In genomic region chr11:20858921-20859668, GRCm38 (mm10) we compare ENCODE assay signal across 8 mouse cellular contexts. TPM values are rescaled to one million over a fixed set of nuclear protein-coding genes. Genes with fewer than 3 reads are reported as not detected.
DNase-seq lines count a peak whose midpoint lies in the region; ATAC-seq lines count a peak whose summit lies in the region.

No protein-coding gene starts in this region.

- DNase-seq in adipocyte (ENCODE audit: low spot score): peak; percentile 99
- DNase-seq in cerebellum, postnatal 14 days: peak; percentile 78 to 80
- peak; percentile 61 to 67 for DNase-seq in frontal cortex, postnatal 25 days (ENCODE audit: low spot score in 2 of 2)
- DNase-seq in hindbrain, embryonic 11.5 days (ENCODE audit: low spot score): peak; percentile 20
- DNase-seq in layer of hippocampus, adult 9-10 months (ENCODE audit: low spot score): peak; percentile 44
- peak; percentile 92 for DNase-seq in lung, postnatal 25 days (ENCODE audit: low spot score)
- peak; percentile 74 for DNase-seq in right cerebral cortex, postnatal 4 days

- no peaks in the 10 kb centered on the region; the same call in 1 of the 2 replicates for H3K4me1 ChIP-seq in hindbrain, embryonic 11.5 days (replicated peaks; ENCODE audit: control insufficient read depth, insufficient read depth, low read length)

- no peak overlapping the region for H3K9ac ChIP-seq in hindbrain, embryonic 11.5 days (ENCODE audit: low read depth, low read length)

- WGBS in hindbrain, embryonic 11.5 days: 22% methylated on average over 9 of the region's 9 CpGs

- no peaks in the 10 kb centered on the region for H3K36me3 ChIP-seq in hindbrain, embryonic 11.5 days (ENCODE audit: control insufficient read depth, insufficient read depth, low read length)

- H3K27me3 ChIP-seq in hindbrain, embryonic 11.5 days (ENCODE audit: control insufficient read depth, insufficient read depth, low read length): no peaks in the 10 kb centered on the region

- H3K4me2 ChIP-seq in hindbrain, embryonic 11.5 days (replicated peaks; ENCODE audit: low read depth, low read length): no peak overlapping the region

- no peak overlapping the region for H3K27ac ChIP-seq in hindbrain, embryonic 11.5 days (ENCODE audit: low read depth, low read length)

- no peak overlapping the region for H3K4me3 ChIP-seq in hindbrain, embryonic 11.5 days (ENCODE audit: low read depth, low read length)

- no peaks in the 10 kb centered on the region for H3K9me3 ChIP-seq in hindbrain, embryonic 11.5 days (ENCODE audit: control insufficient read depth, low read length)

- peak; percentile 60 for ATAC-seq in hindbrain, embryonic 11.5 days (ENCODE audit: low FRiP score)
- ATAC-seq in CD4-positive, CD25-positive, alpha-beta regulatory T cell, adult 4 months: no peak

RNA-seq across cellular contexts. Expression of gene Lgalsl, which starts 28.2 kb away (rescaled TPM):
- 19.7 and 28.4 TPM in 2 replicates for polyA plus RNA-seq in hindbrain, embryonic 11.5 days (2014; fragmentation: Nextera tagmentation; extraction: Ambion mirVana)
- polyA plus RNA-seq in CD4-positive, CD25-positive, alpha-beta regulatory T cell, adult 4 months (2017; shearing (Covaris generic)): 1 to 10 TPM; 7.4 to 9.7 TPM

Comparison
In these comparisons a context has a peak if more than half of its experiments do, and no peak if none do; other contexts are left out.
1. DNase-seq: peak in every context shown above with its lines; median percentile 99 in adipocyte; 92 in lung, postnatal 25 days; 79 in cerebellum, postnatal 14 days; 74 in right cerebral cortex, postnatal 4 days; 64 in frontal cortex, postnatal 25 days; 44 in layer of hippocampus, adult 9-10 months; 20 in hindbrain, embryonic 11.5 days.